Mouse (Mus musculus) bone marrow, adult 2 months (tissue): Measurements from ENCODE around the gene Wfs1.

Experiments
- CTCF ChIP-seq: fragments of 200-500 bp; IDR thresholded peaks from 2 replicates; pipeline ENCODE4 v1.5.1; 2011; ENCODE audit warnings: low read length, control low read depth; ENCODE audit not compliant: control insufficient read depth, insufficient read depth
- POLR2A ChIP-seq: fragments of 200-500 bp; IDR thresholded peaks from 2 replicates; pipeline ENCODE4 v1.6.1; 2011; ENCODE audit warnings: low read depth, mild to moderate bottlenecking, control low read depth, low read length, borderline replicate concordance; ENCODE audit not compliant: control insufficient read depth

DNA sequence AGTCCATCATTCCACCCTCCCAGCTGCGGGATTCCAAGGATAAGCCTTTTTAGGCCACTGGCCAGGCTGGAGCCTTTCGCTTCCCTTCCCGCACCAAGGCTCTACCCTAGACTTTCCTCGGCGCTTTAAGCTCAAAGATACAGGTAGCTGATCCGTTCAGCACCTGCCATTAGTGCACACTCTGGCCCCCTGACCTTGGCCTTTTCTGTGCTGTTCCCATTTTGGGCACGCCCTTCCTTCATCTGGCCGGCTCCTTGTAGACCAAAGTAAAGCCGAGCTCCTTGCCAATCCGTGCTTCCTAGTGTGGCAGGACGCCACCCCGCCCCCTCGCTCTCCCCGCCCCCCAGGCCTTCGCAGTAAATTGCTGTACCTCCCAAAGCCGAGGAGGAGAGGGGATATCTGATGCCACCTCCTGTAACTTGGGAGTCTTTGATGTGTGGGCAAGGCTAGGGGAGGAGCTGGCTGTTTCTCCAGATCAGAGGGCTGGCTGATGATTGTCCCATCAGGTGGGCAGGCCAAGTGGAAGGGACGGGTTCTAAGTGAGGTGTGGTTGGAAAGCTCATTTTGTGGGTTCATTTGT is 40.4 kb upstream of the Wfs1 start:
- TF ChIP-seq POLR2A = no peak
- no peak for TF ChIP-seq CTCF
